Mouse (Mus musculus): Measurements from ENCODE around the gene Gm20388. TPM values are rescaled to one million over a fixed set of nuclear protein-coding genes. Genes with fewer than 3 reads are reported as not detected.

The Gm20388 gene
- polyA plus RNA-seq, 1 experiment from 2014 or later: 4.4 TPM

- Histone ChIP-seq H3K27me3 (no peaks in the 10 kb centered on the region), H3K9ac (replicated peaks) (no peak overlapping the region), H3K9me3 (no peaks in the 10 kb centered on the region), H3K36me3 (no peaks in the 10 kb centered on the region), H3K4me1 (replicated peaks) (peaks cover 100% of the 10 kb centered on the region), H3K4me2 (replicated peaks) (no peak overlapping the region), H3K27ac (0 out of 2 replicates have a peak overlapping the region, but pooled peaks have one; percentile 30), H3K4me3 (replicated peaks) (no peak overlapping the region)
- WGBS: 86% methylated on average over 9 of the region's 9 CpGs
- no peak for ATAC-seq
Measured at GRCm38 (mm10) chr8:120507290-120507689, 596.6 kb downstream of the Gm20388 start.

GRCm38 (mm10) chr8:120509136-120510034, 598.7 kb downstream of the Gm20388 start:
- no peaks in the 10 kb centered on the region for H3K36me3 ChIP-seq
- peak overlapping the region; percentile 52 for H3K9ac ChIP-seq (replicated peaks)
- peak overlapping the region; percentile 48 for H3K4me2 ChIP-seq (replicated peaks)
- H3K4me1 ChIP-seq (replicated peaks): peaks cover 100% of the 10 kb centered on the region
- ATAC-seq: peak; percentile 75
- no peaks in the 10 kb centered on the region for H3K27me3 ChIP-seq
- H3K4me3 ChIP-seq (replicated peaks): peak overlapping the region; percentile 6; the same call in 1 of the 2 replicates
- H3K27ac ChIP-seq: peak overlapping the region; percentile 81
- under 1% methylated on average over 21 of the region's 21 CpGs for WGBS
- H3K9me3 ChIP-seq: no peaks in the 10 kb centered on the region

GRCm38 (mm10) chr8:120510035-120510416, 599.4 kb downstream of the Gm20388 start:
- peak overlapping the region; percentile 48 for H3K4me2 ChIP-seq (replicated peaks)
- peak overlapping the region; percentile 52; the same call in 1 of the 2 replicates for H3K9ac ChIP-seq (replicated peaks)
- 2% methylated on average over 6 of the region's 6 CpGs for WGBS
- no peaks in the 10 kb centered on the region for H3K36me3 ChIP-seq
- peak overlapping the region; percentile 81 for H3K27ac ChIP-seq
- H3K9me3 ChIP-seq: no peaks in the 10 kb centered on the region
- no peaks in the 10 kb centered on the region for H3K27me3 ChIP-seq
- no peak for ATAC-seq
- H3K4me1 ChIP-seq (replicated peaks): peaks cover 100% of the 10 kb centered on the region
- H3K4me3 ChIP-seq (replicated peaks): peak overlapping the region; percentile 6; the same call in 1 of the 2 replicates

GRCm38 (mm10) chr8:120510863-120511457, 600.3 kb downstream of the Gm20388 start:
- Histone ChIP-seq H3K4me3 (replicated peaks) (no peak overlapping the region), H3K9me3 (no peaks in the 10 kb centered on the region), H3K27me3 (no peaks in the 10 kb centered on the region), H3K4me1 (replicated peaks) (peaks cover 100% of the 10 kb centered on the region), H3K36me3 (no peaks in the 10 kb centered on the region), H3K27ac (peak overlapping the region; percentile 94; the same call in 1 of the 2 replicates), H3K4me2 (replicated peaks) (peak overlapping the region; percentile 23), H3K9ac (replicated peaks) (peak overlapping the region; percentile 37)
- ATAC-seq: no peak
- 35% methylated on average over 5 of the region's 5 CpGs for WGBS

GRCm38 (mm10) chr8:120511737-120512136, 601.1 kb downstream of the Gm20388 start:
- Histone ChIP-seq H3K9me3 (no peaks in the 10 kb centered on the region), H3K9ac (replicated peaks) (peak overlapping the region; percentile 37), H3K36me3 (no peaks in the 10 kb centered on the region), H3K4me1 (replicated peaks) (peaks cover 100% of the 10 kb centered on the region), H3K4me3 (replicated peaks) (no peak overlapping the region), H3K27me3 (no peaks in the 10 kb centered on the region), H3K27ac (peak overlapping the region; percentile 94), H3K4me2 (replicated peaks) (peak overlapping the region; percentile 23)
- ATAC-seq: no peak
- WGBS: 37% methylated on average over 8 of the region's 8 CpGs

GRCm38 (mm10) chr8:120512326-120512725, 601.7 kb downstream of the Gm20388 start:
- Histone ChIP-seq H3K4me1 (replicated peaks) (peaks cover 100% of the 10 kb centered on the region), H3K36me3 (no peaks in the 10 kb centered on the region), H3K4me2 (replicated peaks) (peak overlapping the region; percentile 23), H3K27ac (peak overlapping the region; percentile 94), H3K9me3 (no peaks in the 10 kb centered on the region), H3K9ac (replicated peaks) (peak overlapping the region; percentile 37; the same call in 1 of the 2 replicates), H3K27me3 (no peaks in the 10 kb centered on the region), H3K4me3 (replicated peaks) (no peak overlapping the region)
- WGBS: 20% methylated on average over 11 of the region's 11 CpGs
- ATAC-seq: no peak

- no peak for ATAC-seq
- H3K4me1 ChIP-seq (replicated peaks): peaks cover 100% of the 10 kb centered on the region
- no peaks in the 10 kb centered on the region for H3K27me3 ChIP-seq
- no peaks in the 10 kb centered on the region for H3K9me3 ChIP-seq
- H3K4me2 ChIP-seq (replicated peaks): peak overlapping the region; percentile 41
- WGBS: 22% methylated on average over 6 of the region's 6 CpGs
- no peak overlapping the region for H3K4me3 ChIP-seq (replicated peaks)
- H3K27ac ChIP-seq: peak overlapping the region; percentile 94
- peak overlapping the region; percentile 64 for H3K9ac ChIP-seq (replicated peaks)
- no peaks in the 10 kb centered on the region for H3K36me3 ChIP-seq
Measured at GRCm38 (mm10) chr8:120513145-120513544, 602.5 kb downstream of the Gm20388 start.

GRCm38 (mm10) chr8:120513638-120514461, 603.2 kb downstream of the Gm20388 start:
- H3K4me3 ChIP-seq (replicated peaks): 0 out of 2 replicates have a peak overlapping the region, but pooled peaks have one; percentile 6
- H3K9ac ChIP-seq (replicated peaks): peak overlapping the region; percentile 64
- H3K27ac ChIP-seq: peak overlapping the region; percentile 94
- 4% methylated on average over 26 of the region's 26 CpGs for WGBS
- H3K4me1 ChIP-seq (replicated peaks): peaks cover 100% of the 10 kb centered on the region
- H3K36me3 ChIP-seq: no peaks in the 10 kb centered on the region
- no peaks in the 10 kb centered on the region for H3K9me3 ChIP-seq
- H3K27me3 ChIP-seq: no peaks in the 10 kb centered on the region
- peak overlapping the region; percentile 41 for H3K4me2 ChIP-seq (replicated peaks)
- ATAC-seq: peak; percentile 73

GRCm38 (mm10) chr8:120515214-120515613, 604.6 kb downstream of the Gm20388 start:
- Histone ChIP-seq H3K9ac (replicated peaks) (no peak overlapping the region), H3K27ac (peak overlapping the region; percentile 94), H3K4me1 (replicated peaks) (peaks cover 100% of the 10 kb centered on the region), H3K4me2 (replicated peaks) (no peak overlapping the region), H3K27me3 (no peaks in the 10 kb centered on the region), H3K9me3 (no peaks in the 10 kb centered on the region), H3K36me3 (no peaks in the 10 kb centered on the region), H3K4me3 (replicated peaks) (no peak overlapping the region)
- 94% methylated on average over 2 of the region's 2 CpGs for WGBS
- ATAC-seq: no peak

- Histone ChIP-seq H3K4me2 (replicated peaks) (no peak overlapping the region), H3K9ac (replicated peaks) (no peak overlapping the region), H3K4me3 (replicated peaks) (no peak overlapping the region), H3K27ac (peak overlapping the region; percentile 68; the same call in 1 of the 2 replicates), H3K27me3 (no peaks in the 10 kb centered on the region), H3K36me3 (no peaks in the 10 kb centered on the region), H3K4me1 (replicated peaks) (peaks cover 100% of the 10 kb centered on the region), H3K9me3 (no peaks in the 10 kb centered on the region)
- 80% methylated on average over 6 of the region's 6 CpGs for WGBS
- ATAC-seq: no peak
Measured at GRCm38 (mm10) chr8:120515650-120516049, 605.0 kb downstream of the Gm20388 start.

- Histone ChIP-seq H3K27ac (peak overlapping the region; percentile 68), H3K4me1 (replicated peaks) (peaks cover 100% of the 10 kb centered on the region), H3K9ac (replicated peaks) (no peak overlapping the region), H3K9me3 (no peaks in the 10 kb centered on the region), H3K27me3 (no peaks in the 10 kb centered on the region), H3K4me2 (replicated peaks) (no peak overlapping the region), H3K4me3 (replicated peaks) (no peak overlapping the region), H3K36me3 (no peaks in the 10 kb centered on the region)
- ATAC-seq: no peak
- WGBS: 10% methylated on average over 12 of the region's 12 CpGs
Measured at GRCm38 (mm10) chr8:120516182-120516755, 605.6 kb downstream of the Gm20388 start.

Measured in midbrain, embryonic 13.5 days (tissue).